Mouse (Mus musculus) intestine, embryonic 15.5 days (tissue): ENCODE data around the gene Tor2a. TPM values are rescaled to one million over a fixed set of nuclear protein-coding genes. Genes with fewer than 3 reads are reported as not detected.

ENCODE experiments used
- ATAC-seq: fragments of 200-750 bp; cut with Nextera tagmentation; 2 replicates; pipeline ENCODE4 v1.8.0; 2017; ENCODE audit warnings: moderate TSS enrichment, moderate library complexity
- H3K27ac ChIP-seq: fragments of 300-500 bp; sonication (generic); 2 replicates; pipeline ENCODE4 v1.5.1; 2015; ENCODE audit warnings: mild to moderate bottlenecking, inconsistent platforms
- H3K27me3 ChIP-seq: fragments of 300-500 bp; sonication (generic); replicated peaks from 2 replicates; pipeline ENCODE4 v1.6.1; 2015; ENCODE audit warnings: inconsistent platforms
- H3K36me3 ChIP-seq: fragments of 300-500 bp; sonication (generic); 2 replicates; pipeline ENCODE4 v1.6.1; 2015; ENCODE audit warnings: inconsistent platforms
- H3K4me1 ChIP-seq: fragments of 300-500 bp; sonication (generic); replicated peaks from 2 replicates; pipeline ENCODE4 v1.6.1; 2015; ENCODE audit warnings: inconsistent platforms
- H3K4me2 ChIP-seq: fragments of 300-500 bp; sonication (generic); replicated peaks from 2 replicates; pipeline ENCODE4 v1.6.1; 2015; ENCODE audit warnings: mild to moderate bottlenecking, inconsistent platforms
- H3K4me3 ChIP-seq: fragments of 300-500 bp; sonication (generic); replicated peaks from 2 replicates; pipeline ENCODE4 v1.5.1; 2015; ENCODE audit warnings: inconsistent platforms
- H3K9ac ChIP-seq: fragments of 300-500 bp; sonication (generic); 2 replicates; pipeline ENCODE4 v1.6.1; 2015; ENCODE audit warnings: inconsistent platforms
- H3K9me3 ChIP-seq: fragments of 300-500 bp; sonication (generic); 2 replicates; pipeline ENCODE4 v1.6.1; 2016; ENCODE audit warnings: inconsistent platforms
- WGBS: fragments of 180-500 bp; shearing (Covaris S2); methylation state at CpG from one replicate; pipeline ENCODE4 v1.1.7; 2015; 5-methylcytosine and 5-hydroxymethylcytosine counted together
- microRNA counts: library from miRNA; unstranded; fragments of <30 nt; microRNA quantifications from one replicate; lab custom pipeline; 2016
- polyA plus RNA-seq: library from polyadenylated mRNA; unstranded; fragments of >200 nt; fragmentation: Nextera tagmentation; extraction: Ambion mirVana; gene quantifications from 2 replicates; pipeline ENCODE4 v1.2.1, GENCODE M21; 2015

Gene Tor2a
- polyA plus RNA-seq, 1 experiment from 2014 or later = 61.4 TPM

DNA sequence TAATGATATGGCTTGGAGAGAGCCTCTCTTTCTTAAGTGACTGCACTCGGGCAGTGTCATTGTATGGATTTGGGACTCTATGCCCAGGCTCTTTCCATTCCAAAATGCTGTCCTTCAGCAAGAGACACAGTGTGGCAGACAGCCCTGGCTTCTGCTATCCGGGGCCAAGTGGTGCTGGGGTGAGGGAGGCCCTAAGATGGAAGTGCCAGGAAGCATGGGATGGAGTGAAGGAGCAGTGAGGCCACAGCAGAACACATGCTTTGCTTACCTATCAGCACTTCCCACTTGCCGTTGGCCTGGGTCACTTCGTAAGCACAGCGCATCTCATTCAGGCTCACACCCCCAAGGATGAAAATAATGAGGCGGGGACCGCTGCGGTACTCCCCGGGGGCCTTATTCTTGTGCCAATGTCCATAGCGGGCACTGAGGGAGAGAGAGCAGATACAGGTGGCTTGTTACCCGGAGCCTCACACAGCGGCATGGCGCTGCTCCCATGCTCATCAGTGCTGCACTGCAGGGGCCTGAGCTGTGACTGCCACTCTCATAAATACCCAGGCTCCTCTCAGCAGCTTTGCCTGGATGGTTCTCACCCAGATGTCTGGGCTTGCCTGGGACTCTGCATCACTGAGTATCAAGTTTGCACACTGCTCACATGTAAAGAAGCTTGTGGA lies 38.8 kb downstream of the Tor2a start:
- 90% methylated on average over 13 of the region's 13 CpGs for WGBS
- no peak overlapping the region for H3K9ac ChIP-seq
- peaks cover 9% of the 10 kb centered on the region for H3K36me3 ChIP-seq
- ATAC-seq = no peak
- no peaks in the 10 kb centered on the region for H3K4me1 ChIP-seq
- H3K27ac ChIP-seq = no peak overlapping the region
- no peak overlapping the region for H3K4me3 ChIP-seq
- H3K27me3 ChIP-seq = no peaks in the 10 kb centered on the region
- H3K4me2 ChIP-seq = no peak overlapping the region
- H3K9me3 ChIP-seq = no peaks in the 10 kb centered on the region

GRCm38 (mm10) chr2:32798251-32798962 lies 41.4 kb downstream of the Tor2a start:
- peaks cover 9% of the 10 kb centered on the region for H3K36me3 ChIP-seq
- no peak for ATAC-seq
- H3K27ac ChIP-seq = no peak overlapping the region
- no peak overlapping the region for H3K9ac ChIP-seq
- no peaks in the 10 kb centered on the region for H3K27me3 ChIP-seq
- H3K4me1 ChIP-seq = no peaks in the 10 kb centered on the region
- WGBS = 51% methylated on average over 10 of the region's 10 CpGs
- no peaks in the 10 kb centered on the region for H3K9me3 ChIP-seq
- H3K4me3 ChIP-seq = no peak overlapping the region
- no peak overlapping the region for H3K4me2 ChIP-seq

GRCm38 (mm10) chr2:32808816-32809566 lies 52.0 kb downstream of the Tor2a start:
- peaks cover 9% of the 10 kb centered on the region; the same call in 1 of the 2 replicates for H3K36me3 ChIP-seq
- H3K9ac ChIP-seq = no peak overlapping the region
- WGBS = 80% methylated on average over 14 of the region's 14 CpGs
- no peaks in the 10 kb centered on the region for H3K27me3 ChIP-seq
- no peak overlapping the region for H3K27ac ChIP-seq
- peak; percentile 76 for ATAC-seq
- no peak overlapping the region for H3K4me3 ChIP-seq
- no peak overlapping the region for H3K4me2 ChIP-seq
- H3K9me3 ChIP-seq = no peaks in the 10 kb centered on the region
- no peaks in the 10 kb centered on the region for H3K4me1 ChIP-seq

MicroRNAs within 50 kb of the gene (microRNA counts, 519-probe panel; counts per million panel counts)
- microRNA mmu-miR-2861 (lab: Ali Mortazavi, UCI) = 1,624 counts per million, percentile 35 among the panel's probes with 10 or more counts

Other genes starting within 250 kb of the Tor2a start
- gene Fam102a, start 221.9 kb upstream of the Tor2a start, polyA plus RNA-seq = 9.7 and 9.8 TPM in 2 replicates
- gene Dpm2, start 186.4 kb upstream of the Tor2a start, polyA plus RNA-seq = 115 and 121 TPM in 2 replicates
- 0.56 and 0.69 TPM in 2 replicates for gene Pip5kl1, start 182.4 kb upstream of the Tor2a start, polyA plus RNA-seq
- not detected in 2 replicates for gene 9430097D07Rik, start 181.6 kb upstream of the Tor2a start, polyA plus RNA-seq
- gene St6galnac4, start 170.1 kb upstream of the Tor2a start, polyA plus RNA-seq = 16.4 and 18.8 TPM in 2 replicates
- 14.0 and 15.7 TPM in 2 replicates for gene St6galnac6, start 157.5 kb upstream of the Tor2a start, polyA plus RNA-seq
- 19.2 and 19.6 TPM in 2 replicates for gene Ak1, start 135.5 kb upstream of the Tor2a start, polyA plus RNA-seq
- gene Eng, start 110.6 kb upstream of the Tor2a start, polyA plus RNA-seq = 62.6 and 63.2 TPM in 2 replicates
- 30.1 and 35.5 TPM in 2 replicates for gene Fpgs, start 53.1 kb upstream of the Tor2a start, polyA plus RNA-seq
- gene Cdk9, start 44.2 kb upstream of the Tor2a start, polyA plus RNA-seq = 95.7 and 99.6 TPM in 2 replicates
- gene Sh2d3c, start 36.2 kb upstream of the Tor2a start, polyA plus RNA-seq = 27.8 and 28.6 TPM in 2 replicates
- gene 6330409D20Rik, start 16.2 kb upstream of the Tor2a start, polyA plus RNA-seq = 0.13 and 0.34 TPM in 2 replicates
- 0.18 and 0.29 TPM in 2 replicates for gene Ttc16, start 18.4 kb downstream of the Tor2a start, polyA plus RNA-seq
- gene Ptrh1, start 18.6 kb downstream of the Tor2a start, polyA plus RNA-seq = 5.5 and 6.4 TPM in 2 replicates
- gene Cfap157, start 27.2 kb downstream of the Tor2a start, polyA plus RNA-seq = 0.26 and 0.61 TPM in 2 replicates
- 21.2 and 22.1 TPM in 2 replicates for gene Stxbp1, start 90.0 kb downstream of the Tor2a start, polyA plus RNA-seq
- gene Fam129b, start 118.9 kb downstream of the Tor2a start, polyA plus RNA-seq = 40.4 and 42.2 TPM in 2 replicates
- 185 and 190 TPM in 2 replicates for gene Rpl12, start 204.3 kb downstream of the Tor2a start, polyA plus RNA-seq
- gene Lrsam1, start 204.4 kb downstream of the Tor2a start, polyA plus RNA-seq = 7.2 and 7.7 TPM in 2 replicates
- 16.8 and 19.3 TPM in 2 replicates for gene Slc2a8, start 224.8 kb downstream of the Tor2a start, polyA plus RNA-seq